Mouse (Mus musculus) erythroblast, embryonic 14.5 days (primary cell): Measurements from ENCODE around the gene Gpr37l1.

ENCODE experiments used
- GATA1 ChIP-seq: IDR thresholded peaks from 2 replicates; pipeline ENCODE4 v1.6.1; 2012; ENCODE audit warnings: low read length, inconsistent platforms, mixed read lengths
- TAL1 ChIP-seq: IDR thresholded peaks from 3 replicates; pipeline ENCODE4 v1.6.1; 2012; ENCODE audit warnings: low read length, inconsistent platforms, mixed read lengths

- TF ChIP-seq GATA1 (no peak), TAL1 (no peak)
Measured at GRCm38 (mm10) chr1:135126443-135127027, 40.9 kb downstream of the Gpr37l1 start.
